Mouse (Mus musculus) urinary bladder, postnatal 36 days (tissue): ENCODE results near the gene Frmd4a.

ENCODE experiments used
- DNase-seq, 2 experiments: peaks; one replicate each; pipeline ENCODE4 v3.0.0; 2022; ENCODE audit warnings: low spot score in 2 of 2, mixed read lengths in 1 of 2

Gene Frmd4a

GRCm38 (mm10) chr2:4391091-4391490, 373.6 kb downstream of the Frmd4a start:
- DNase-seq, result no peak

DNA sequence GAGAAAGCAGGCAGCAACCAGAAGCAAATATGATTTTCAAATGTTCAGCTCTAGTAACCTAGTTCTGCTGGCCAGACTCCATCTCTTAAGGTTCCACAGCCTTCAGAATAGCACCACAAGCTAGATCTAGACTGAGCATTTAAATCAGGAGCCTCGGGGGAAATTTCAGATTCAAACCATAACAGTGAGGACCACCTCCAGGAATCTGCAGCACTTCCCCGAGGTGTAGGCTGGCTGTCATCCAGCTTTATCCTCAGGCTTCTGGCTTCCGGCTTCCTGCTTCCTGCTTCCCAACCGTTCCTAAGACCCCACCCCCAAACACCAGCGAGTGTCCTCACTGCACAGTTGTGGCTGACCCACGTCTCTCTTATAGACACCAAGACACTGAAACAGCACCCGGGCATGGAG, 374.2 kb downstream of the Frmd4a start:
- no peak for DNase-seq

DNA sequence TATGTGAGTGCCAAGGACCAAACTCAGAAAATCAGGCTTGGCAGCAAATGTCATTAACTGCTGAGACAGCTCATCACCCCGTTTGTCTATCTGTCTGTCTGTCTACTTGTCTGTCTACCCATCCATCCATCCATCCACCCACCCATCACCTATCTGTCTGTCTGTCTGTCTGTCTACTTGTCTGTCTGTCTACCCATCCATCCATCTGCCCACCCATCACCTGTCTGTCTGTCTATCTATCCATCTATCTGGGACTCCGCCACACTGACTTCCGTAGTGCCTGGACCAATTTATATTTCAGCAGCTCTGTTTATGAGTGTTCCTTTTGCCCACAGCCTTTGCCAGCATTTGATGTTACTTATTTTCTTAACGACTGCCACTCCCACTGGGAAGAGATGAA, 375.5 kb downstream of the Frmd4a start:
- no peak for DNase-seq

- no peak for DNase-seq
Measured at GRCm38 (mm10) chr2:4394641-4395040, 377.1 kb downstream of the Frmd4a start.

GRCm38 (mm10) chr2:4399721-4400120, 382.2 kb downstream of the Frmd4a start:
- DNase-seq, result no peak

DNA sequence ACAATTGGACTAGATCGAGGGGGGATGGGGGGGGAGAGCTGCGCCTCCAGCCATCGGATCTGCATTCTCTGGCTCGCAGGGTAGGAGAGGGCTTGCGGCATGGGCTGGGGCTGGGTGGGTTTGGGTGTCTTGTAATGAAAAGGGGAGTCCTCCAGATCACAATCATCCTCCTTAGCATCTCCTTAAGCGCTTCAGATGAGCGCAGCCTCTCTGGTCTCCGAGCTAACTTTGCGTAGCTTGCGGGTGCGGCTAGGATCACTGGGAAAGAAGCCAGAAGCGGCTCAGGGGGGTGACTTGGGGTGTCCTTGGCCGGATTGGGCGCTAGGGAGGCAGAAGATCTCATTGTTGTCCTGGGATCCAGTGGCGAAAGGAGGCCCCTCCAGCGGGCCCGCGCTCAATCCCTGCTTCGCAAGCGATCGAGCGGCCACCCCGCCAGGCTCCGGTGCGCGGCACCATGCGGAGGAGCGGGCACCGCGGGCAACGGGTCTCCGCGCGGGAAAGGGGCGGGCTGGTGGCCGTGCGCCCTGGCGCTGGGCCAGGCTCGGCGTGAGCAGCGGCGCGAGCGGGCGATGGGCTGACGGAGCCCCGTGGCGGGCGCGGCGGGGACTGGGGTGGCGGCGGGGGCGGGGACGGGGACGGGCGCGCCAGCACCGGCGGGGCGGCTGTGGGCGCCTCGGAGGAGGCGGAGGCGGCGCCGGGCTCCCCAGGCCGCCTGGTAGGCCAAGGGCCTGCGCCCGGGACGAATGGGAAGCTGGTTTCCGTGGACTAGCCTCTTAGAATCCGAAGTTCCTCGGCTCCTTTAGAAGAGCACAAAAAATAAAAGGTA, 383.5 kb downstream of the Frmd4a start:
- peak; percentile 10 to 17 for DNase-seq

- no peak for DNase-seq
Measured at GRCm38 (mm10) chr2:4401597-4402581, 384.4 kb downstream of the Frmd4a start.

DNA sequence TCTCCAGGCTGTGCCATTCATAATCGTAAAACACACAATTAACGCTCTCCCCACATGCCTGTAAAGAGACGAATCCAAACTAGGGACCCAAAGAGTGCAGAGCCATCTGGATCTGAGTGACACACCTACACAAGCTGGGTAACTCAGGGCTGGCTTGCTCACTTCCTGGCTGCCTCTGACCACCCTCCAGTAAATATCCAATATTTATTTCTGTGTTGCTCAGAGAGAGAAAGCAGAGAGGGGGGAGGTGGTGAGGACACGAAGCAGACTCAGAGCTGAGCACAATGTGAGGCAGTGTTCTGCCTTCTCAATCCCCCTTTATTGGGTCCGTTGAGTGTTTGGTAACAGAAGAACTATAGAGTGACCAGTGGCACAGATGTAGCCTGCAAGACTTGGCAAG, 389.5 kb downstream of the Frmd4a start:
- DNase-seq, result no peak

- no peak for DNase-seq
Measured at GRCm38 (mm10) chr2:4409810-4410433, 392.4 kb downstream of the Frmd4a start.

DNA sequence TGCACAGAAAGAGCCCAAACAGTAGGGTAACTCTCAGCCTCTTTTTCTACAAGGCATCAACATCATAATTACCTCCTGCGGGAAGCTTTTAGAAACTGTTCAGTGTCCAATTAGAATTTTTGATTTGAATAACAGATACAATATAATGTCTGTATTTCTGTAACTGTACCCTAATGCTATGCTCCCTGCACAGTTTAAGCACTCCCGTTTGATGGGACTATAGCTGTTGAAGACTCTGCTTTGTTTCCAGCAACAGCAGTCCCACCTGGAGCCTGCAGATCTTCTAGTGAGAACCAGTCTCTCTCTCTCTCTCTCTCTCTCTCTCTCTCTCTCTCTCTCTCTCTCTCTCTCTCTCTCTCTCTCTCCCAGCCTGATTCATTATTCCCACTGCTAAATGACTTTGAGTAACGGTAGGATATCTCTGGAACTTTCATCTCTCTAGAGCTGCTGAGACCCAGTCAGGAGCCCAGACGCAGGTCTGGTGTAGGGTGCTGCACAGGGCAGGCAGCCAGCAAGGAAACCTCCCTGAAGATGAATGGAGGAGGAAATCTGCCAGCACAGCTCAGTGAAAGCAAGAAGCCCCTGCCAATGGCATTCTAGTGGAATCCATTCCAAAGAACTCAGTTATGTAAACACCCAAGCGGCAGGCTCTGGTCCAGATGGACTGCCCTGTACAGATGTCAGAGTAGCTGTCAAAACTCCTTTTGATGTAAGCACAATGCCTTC, 395.5 kb downstream of the Frmd4a start:
- peak in 1 of 2 experiments; percentile 35 for DNase-seq

DNA sequence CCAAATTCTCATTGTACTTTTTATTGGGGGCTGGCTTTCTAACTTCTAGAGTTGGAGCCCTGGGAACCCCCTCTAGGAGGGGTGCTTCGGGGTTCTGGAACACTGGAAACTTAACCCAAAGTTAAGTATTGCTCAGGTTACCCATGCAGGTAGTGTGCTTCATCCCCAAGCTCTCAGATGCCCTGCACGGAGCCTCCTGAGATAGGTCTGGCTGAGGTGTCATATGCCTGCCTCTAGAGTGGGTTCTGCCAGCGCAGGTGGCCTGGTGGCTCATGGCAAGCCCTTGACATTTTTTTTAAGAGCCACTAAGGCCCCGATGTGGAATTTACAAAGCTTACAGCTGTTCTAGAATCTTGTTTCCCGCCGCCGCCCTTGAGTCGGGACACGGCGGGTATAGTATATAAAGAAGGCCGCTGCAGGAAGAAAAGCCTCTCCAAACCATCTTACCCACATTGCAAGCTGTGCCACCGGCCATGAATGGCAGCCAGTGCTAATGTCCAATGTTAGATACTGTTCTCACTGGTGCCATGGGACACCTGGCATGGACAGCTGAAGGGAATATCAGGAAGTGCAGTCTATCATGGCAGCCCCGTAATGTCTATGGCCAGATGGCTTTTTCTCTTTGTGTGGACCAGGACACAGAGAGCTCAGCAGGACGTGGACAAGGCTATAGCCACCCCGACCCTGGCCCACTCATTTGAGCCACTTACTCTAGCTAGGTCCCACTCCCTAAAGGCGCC, 396.2 kb downstream of the Frmd4a start:
- no peak for DNase-seq

- DNase-seq, result no peak
Measured at GRCm38 (mm10) chr2:4420679-4421312, 403.3 kb downstream of the Frmd4a start.

DNA sequence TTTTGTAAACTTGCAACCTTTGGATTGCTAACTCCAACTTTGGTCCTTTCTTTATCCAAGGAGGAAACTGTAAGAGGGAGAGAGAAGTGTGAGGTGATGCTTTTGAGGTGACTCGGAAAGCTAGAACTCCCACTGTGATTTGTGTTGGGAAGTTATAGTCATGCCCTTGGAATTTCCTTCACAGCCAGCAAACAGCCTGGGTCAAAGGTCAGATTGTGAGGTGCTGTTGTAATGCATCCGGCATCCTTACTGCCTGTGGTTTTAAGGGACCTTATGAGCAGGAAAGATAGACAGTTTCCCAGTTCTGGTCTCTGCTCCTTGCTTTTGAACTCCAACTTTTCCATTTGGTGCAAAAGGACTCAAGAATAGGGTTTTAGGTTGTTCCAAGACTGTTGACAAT, 404.2 kb downstream of the Frmd4a start:
- DNase-seq, result no peak

DNA sequence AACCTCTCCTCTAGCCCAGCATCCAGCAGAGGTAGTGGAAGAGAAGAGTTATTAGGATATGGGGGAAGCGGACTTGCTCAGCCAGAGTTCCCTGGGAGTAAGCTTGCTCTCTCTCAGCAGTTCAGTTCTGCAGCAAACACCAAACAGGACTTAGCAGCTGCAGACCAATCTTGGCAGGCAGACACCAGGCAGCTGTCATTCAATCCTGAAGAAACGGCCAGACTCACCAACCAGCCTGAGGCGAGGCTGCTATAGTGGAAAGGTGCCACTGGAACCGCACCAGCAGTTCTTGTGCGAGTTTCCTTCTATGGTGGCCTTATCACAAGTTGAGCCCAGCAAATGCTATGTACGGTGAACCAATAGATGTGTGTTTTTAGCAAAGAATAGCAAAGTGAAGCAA, 406.4 kb downstream of the Frmd4a start:
- DNase-seq, result no peak

GRCm38 (mm10) chr2:4428407-4428855, 410.9 kb downstream of the Frmd4a start:
- no peak for DNase-seq

GRCm38 (mm10) chr2:4433119-4433518, 415.6 kb downstream of the Frmd4a start:
- DNase-seq, result no peak

GRCm38 (mm10) chr2:4435051-4435450, 417.5 kb downstream of the Frmd4a start:
- no peak for DNase-seq

- no peak for DNase-seq
Measured at GRCm38 (mm10) chr2:4436361-4437231, 419.1 kb downstream of the Frmd4a start.

DNA sequence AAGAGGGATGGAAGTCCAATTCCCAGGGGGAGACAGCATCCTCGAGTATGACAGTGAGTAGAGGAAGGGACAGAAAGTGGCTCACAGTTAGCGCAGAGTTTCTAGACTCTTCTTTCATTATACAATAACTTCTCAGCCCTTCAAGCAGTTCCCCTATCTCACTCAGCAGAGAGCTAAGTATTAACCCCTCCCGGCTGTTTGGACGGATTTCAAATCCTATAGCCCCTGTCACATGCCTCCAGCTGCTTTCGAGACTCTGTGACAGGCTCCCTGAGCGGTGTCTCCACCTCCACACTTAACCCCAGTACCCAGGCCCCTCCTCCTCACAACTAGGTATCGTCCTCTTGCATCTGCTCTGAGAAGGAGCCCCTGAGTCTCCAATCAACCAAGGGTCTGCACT, 421.2 kb downstream of the Frmd4a start:
- DNase-seq, result no peak
